Mouse (Mus musculus): Measurements from ENCODE around the gene Lrrc4.

GRCm38 (mm10) chr6:28842375-28843276 is 11.1 kb upstream of the Lrrc4 start:
- TF ChIP-seq CTCF (conservative IDR thresholded peaks at IDR 0.05; ENCODE audit: low read length) = no peak
- no peak for TF ChIP-seq NANOG (IDR thresholded peaks at IDR 0.05; ENCODE audit: borderline replicate concordance, low read length)
- TF ChIP-seq POU5F1 (IDR thresholded peaks at IDR 0.05; ENCODE audit: borderline replicate concordance, low read length) = no peak
